Mouse (Mus musculus) common myeloid progenitor, adult 5-6 weeks (primary cell): ENCODE measurements around the gene 5330417C22Rik. TPM values are rescaled to one million over a fixed set of nuclear protein-coding genes. Genes with fewer than 3 reads are reported as not detected.

Experiments used
- ATAC-seq: replicated peaks from 2 replicates; pipeline ENCODE4 v1.8.0; 2016; ENCODE audit warnings: low read depth, mild to moderate bottlenecking, moderate TSS enrichment, inconsistent platforms; ENCODE audit not compliant: poor library complexity, severe bottlenecking
- total RNA-seq: library from RNA; stranded (forward); fragments of 200-1000, 187-1606 nt; gene quantifications from 2 replicates; pipeline ENCODE4 v1.2.3, GENCODE M21; 2017

5330417C22Rik gene
- total RNA-seq, 1 experiment from 2014 or later, result 0.32 TPM

DNA sequence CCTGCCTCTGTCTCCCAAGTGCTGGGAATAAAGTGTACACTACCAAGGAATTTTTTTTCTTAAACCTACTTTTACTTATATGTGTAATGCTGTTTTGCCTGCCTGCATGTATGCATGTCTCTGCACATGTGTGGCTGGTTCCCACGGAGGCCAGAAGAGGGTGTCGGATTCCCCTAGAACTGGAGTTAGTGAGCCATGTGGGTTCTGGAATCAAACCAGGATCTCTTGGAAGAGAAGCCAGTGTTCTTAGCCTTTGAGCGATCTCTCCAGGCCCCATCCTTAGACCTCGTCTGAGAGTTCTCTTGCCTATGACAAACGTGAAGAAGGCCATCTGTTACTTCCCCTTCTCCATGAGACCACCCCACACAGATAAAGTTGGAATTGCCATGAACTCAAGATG is 60.8 kb downstream of the 5330417C22Rik start:
- no peak for ATAC-seq

DNA sequence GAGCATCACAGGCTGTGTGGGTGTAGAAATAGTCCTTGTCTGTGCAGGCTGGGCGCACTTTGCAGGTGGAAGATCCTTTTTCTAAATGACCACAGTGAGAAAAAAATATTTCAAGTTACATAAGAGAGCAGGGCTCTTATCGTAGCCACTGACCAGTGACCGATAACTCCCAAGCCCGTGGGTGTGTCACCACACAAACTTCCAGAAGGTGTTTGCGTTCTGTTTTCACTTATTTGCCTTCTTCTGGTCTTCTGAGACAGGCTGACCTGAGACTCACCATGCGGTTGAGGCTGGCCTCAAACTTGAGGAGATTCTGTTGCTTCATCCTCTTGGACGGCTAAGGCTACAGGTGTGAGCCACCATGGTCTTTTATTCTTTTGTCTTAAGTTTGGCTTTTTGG is 61.4 kb downstream of the 5330417C22Rik start:
- ATAC-seq, result no peak

DNA sequence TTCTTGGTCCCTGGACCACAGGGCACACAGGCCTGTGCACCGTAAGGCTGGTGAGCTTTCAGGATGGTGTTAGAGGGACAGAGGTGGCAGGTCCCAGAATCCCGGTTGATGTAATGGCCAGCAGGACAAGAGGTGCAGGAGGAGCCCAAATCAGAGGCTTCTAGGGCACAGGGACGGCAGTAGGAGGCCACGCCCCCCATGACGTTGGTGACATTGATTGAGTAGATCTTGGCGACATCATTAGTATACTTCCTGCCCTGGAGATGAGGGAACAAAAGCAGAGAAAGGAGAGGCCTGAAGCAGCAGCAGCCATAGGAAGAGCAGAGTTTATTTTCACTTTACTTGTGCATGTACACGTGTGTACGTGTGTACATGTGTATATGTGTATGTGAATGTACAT is 68.6 kb downstream of the 5330417C22Rik start:
- peak; percentile 46; the same call in 1 of the 2 replicates for ATAC-seq

DNA sequence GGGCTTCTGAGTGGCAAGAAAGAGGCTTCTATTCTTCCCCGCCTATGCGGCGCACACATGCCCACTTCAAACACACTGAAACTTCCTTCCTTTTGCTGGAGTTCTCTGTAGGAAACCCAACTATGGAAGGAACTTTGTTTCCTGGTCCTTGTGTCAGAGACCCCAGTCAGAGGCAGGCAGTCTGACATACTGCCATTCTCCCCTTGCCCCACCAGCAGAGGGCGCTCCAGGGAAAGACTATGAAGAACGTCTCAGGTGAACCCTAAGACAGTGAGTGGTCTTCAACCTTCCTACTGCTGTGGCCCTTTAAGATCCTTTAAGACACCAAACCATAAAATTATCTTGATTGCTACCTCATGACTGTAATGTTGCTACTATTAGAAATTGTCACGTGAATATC is 69.9 kb downstream of the 5330417C22Rik start:
- 0 out of 2 replicates have a peak, but pooled peaks have one; percentile 42 for ATAC-seq

DNA sequence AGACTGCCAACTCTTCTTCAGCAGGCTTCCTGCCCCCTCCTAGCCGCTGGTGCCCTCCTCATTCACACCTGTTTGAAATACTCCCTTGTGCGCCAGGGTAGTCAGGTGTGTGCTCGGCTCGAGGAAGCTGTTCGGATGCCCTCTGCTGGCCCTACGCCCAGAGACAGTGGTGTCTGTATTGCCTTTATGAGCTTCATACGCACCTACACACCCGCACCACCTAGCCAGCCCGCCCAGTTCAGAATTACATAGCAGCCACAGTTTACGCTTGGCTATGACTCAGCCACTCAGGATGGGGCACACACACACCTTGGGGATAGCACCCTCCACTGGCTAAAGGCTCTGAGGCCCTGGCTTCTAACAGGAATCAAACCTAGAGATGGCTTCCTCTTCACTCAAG is 77.5 kb downstream of the 5330417C22Rik start:
- peak; percentile 56 for ATAC-seq

DNA sequence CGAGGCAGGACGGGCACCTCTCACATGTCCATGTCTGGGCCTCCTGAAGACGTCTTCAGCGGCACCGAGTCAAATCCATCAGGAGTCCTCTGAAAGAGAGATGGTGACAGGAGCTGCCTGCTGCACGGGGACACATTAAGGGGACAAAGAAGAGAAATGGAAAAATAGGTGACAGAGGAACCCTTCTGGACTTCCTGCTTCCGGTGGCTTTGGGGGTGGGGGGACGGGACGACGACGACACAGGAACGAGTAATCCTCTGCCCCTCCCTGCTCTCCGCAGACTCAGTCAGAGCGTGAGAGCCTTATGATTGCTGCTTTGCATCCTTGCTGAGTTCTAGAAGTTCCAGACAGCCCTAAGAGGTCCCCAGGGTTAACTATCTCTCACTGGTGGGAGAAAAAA is 78.0 kb downstream of the 5330417C22Rik start:
- peak; percentile 80 for ATAC-seq

DNA sequence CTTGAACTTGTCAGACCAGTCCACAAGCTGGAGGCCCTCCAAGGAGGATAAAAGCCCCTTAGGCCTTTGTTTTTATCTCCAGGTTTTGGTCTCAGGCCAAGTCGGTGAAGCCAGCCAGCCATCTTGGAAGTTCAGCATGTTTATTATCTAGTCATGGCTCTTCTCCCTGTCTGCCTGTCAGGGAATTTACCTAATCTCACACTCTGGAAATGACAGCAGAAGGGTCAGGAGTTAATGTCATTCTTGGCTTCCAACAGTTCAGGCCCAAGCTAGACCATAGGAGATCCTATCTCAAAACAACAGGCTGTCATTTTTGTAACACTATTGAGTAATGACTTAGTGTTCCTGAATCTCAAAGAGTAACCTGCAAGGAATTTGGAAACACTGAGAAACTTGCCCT is 82.2 kb downstream of the 5330417C22Rik start:
- ATAC-seq, result no peak

DNA sequence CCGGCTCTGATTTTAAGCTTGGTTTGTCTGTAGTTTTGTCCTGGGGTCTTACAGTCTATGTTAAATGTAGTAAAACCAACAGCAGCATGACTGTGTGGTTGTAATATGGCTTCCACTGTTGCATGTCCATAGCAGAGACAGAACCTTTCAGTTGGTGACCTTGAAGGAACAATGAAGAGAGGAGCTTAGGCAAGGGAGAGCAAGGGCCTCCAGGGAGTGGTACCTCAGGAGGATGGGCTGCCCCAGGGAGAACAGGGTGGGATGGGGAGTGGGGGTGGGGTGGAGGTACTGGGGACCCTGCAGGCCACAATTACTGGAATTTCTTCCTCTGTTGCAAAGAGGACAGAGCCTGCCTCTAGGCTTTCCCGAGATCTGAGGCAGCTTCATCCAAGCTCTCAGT is 84.4 kb downstream of the 5330417C22Rik start:
- ATAC-seq, result no peak

DNA sequence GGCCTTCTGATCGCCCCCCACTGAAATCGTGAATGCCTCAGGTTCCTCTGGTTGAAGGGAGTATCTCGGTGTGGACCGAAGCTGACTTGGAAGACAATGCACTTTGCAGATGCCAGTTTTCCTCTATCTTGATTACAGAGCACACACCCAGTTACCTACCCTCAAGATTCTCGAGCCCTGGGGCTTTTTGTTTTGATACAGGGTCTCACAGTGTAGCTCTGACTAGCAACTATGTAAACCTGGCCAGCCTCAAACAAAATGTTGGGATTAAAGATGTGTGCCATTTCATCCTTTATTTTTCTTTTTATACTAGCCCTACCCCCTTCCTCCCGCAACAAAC is 91.0 kb downstream of the 5330417C22Rik start:
- no peak for ATAC-seq

DNA sequence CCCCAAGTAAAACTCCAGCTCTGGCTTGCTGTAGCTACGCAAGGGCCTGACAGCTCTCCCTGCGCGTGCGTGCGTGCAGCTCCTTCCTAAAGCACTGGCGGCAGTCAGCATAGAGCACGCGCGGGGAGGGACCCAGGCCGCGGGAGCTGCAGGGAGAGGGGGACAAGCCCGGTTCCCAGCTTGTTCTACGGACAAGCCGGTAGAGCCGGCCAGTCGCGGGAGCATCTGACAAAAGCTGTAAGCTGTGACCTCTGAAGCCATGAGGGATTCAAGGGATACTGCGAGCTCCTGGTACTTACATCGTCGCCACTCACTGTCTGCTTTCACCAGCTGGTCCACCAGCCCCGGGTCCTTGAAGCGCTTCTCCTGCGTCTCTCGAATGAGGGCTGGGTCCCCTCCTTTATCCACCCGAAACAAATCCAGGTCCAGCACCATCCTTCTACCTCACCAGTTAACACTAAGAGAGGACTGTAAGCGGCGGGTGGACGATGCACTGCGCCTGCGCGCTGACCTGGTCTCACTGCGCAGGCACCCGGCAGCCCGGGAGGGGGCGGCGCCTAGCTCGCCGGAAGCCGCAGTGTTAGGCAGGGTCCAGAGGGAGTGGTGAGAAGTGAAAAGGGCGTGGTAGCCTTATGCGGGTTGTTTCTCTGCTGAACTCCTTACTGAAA is 91.5 kb downstream of the 5330417C22Rik start, which contains the start of gene Sars:
Gene Sars, minus strand, starts transcription at position 512 of the 668 bp plus-strand sequence.
- peak; percentile 92 for ATAC-seq

DNA sequence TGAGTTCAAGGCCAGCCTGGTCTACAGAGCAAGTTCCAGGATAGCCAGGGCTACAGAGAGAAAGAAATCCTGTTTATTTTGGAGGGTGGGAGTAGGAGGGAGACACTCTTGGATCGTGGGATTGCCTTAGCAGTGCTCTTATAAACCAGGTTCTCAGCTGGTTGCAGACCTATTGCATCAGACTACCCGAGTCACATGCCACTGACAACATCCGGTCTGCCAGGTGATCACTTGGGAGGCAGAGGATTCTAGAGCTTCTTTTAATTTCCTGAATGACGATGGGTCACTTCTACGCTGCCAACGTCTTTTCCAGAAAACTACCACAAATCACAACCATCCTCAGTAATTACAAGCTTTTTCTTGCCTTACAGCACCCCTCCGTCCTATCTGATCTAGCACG is 92.3 kb downstream of the 5330417C22Rik start:
- ATAC-seq, result peak; percentile 62

DNA sequence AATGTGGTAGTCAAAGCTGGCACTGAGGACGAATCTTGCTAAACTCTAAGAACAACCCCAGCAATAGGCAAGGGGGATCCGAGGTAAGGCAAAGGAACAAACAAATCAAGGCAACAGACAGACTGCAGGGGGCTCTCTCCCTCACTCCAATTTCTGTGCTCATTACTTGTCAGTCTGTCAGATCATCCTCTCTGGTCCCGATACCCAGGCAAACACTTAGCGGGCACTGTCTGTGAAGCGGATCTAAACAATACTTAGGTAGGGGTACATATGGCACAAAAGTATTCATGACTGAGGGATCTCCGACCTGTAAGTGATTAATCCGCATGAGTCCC is 100.0 kb downstream of the 5330417C22Rik start:
- ATAC-seq, result no peak

DNA sequence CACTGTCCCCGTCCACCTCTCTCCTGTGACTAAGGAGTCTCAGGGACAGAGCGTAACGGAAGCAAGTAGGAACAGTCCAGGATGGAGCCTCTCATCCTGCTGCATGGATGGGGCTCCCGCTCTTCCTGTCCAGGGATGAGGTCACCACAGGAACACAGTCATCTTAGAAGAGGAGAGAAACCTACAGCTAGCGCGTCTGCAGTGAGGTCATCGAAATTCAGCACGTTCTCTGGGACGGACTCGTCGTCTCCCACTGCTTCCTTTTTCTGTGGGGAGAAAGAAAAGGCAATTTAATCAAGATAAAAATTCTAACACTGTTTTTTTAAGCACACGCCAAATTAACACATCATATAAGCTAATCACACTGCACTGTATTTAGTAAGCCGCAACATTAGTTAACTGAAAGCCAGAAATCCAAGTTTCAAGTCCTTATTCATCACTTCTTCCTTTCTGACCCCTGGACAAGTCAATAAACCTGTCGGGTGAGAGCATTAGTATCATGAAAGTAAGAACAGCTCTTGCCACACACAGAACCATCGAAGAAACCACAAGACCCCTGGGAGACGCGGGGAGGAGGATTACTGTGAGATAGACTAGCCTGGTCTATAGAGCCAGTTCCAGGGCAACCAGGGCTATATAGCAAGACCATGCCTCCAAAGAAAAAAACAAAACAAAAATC is 100.5 kb downstream of the 5330417C22Rik start:
- ATAC-seq, result no peak

DNA sequence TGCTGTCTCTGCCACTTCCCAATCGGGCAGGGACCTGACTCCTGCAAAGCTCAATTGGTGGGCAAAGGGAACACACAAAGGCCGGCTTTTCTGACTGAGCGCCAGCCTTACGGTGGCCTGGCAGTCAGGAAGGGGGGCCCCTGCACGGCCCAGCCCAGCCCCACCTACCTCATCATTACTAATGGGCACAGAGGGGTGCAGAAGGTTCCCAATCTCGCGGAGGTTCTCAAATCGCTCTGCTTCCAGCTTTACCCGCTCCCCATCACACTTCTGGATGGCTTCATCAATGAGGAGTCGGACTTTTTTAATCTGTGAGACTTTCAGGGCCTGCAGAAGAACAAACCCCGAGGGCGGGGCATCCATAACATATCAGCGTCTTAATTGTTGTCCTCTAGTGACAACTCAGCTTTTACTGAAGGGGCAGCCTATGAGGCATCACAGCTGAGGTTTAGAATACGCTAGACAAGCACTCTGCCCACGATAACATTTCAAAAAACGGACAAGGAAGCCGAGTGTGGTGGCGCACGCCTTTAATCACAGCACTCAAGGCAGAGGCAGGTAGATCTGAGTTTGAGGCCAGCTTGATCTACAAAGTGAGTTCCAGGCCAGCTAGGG is 102.3 kb downstream of the 5330417C22Rik start:
- no peak for ATAC-seq

DNA sequence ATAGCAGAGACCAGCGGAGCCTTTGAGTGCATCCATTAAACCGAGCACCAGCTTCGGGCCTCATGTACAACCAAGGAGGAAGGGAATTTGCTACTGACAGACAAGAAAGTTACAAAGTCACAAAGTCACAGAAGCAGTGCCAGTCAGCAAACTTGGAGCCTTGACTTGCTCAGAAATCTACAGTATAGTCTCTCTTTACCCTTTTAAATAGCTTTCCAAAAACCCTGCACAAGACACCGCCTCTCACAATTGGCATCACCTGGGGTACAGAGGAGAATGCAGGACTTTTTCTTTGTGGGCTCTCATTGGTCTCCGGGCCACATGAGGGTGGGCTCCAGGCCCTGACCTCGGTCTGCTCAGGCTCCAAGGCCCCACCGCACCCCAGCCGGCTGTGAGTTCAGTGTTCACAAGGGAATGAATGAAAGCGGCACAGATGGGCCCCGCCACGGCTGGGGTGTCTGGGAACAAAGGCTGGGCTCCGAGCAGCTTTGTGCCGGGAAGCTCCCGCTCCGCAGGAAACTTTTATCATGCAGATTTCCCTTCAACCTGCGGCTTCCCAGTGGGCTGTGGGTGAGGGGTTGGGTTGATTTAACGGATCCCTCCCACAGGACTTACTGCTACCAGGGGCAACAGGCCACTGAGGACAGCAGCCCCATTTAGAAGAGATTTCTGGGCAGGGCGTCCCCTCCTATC is 103.0 kb downstream of the 5330417C22Rik start:
- no peak for ATAC-seq

DNA sequence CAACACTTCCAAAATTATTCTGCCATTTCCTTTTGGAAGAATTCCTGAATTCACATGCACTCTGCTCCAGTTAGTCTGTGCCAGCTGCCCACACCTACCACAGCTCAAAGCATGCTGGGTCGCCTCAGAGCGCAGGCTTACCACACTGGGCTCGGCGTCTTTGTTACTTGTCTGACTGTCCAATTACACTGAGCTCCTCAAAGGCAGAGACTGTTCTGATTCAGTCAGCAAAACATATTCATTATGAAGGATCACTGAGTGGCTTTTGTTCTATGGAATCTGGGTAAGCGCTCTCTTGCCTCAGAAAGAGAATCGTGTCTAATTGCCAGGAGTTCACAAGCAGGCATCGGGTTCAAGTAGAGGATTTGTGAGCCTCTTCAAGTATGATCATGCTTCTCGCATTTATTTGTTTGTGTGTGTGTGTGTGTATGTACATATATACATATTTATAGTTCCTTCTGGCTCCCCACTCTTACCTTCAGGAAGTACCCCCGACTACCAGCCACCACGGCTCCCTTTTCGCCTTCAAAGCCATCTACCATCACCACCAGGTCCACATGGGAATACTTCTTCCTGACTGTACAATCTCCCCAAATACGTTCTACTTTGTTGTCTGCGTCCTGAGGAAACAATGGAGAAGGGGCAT is 103.7 kb downstream of the 5330417C22Rik start:
- no peak for ATAC-seq

DNA sequence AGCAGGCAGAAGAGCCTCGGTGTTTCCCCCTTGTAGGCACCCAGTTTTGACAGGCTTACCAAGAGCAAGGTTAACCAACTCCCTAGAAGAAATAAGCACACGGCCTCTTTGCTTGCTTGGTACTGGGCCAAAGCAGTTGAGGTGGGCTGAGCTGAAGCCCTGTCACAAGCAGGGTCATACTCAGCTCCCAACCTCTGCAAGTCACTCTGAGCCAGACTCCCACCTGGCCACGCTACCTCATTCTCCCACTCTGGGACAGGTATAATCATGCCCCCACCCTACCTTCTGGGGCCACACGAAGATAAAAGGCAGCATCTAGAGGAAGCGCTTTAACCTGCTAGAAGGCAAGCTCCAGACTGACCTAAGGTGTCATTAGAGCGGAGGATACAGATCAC is 110.7 kb downstream of the 5330417C22Rik start:
- ATAC-seq, result no peak

DNA sequence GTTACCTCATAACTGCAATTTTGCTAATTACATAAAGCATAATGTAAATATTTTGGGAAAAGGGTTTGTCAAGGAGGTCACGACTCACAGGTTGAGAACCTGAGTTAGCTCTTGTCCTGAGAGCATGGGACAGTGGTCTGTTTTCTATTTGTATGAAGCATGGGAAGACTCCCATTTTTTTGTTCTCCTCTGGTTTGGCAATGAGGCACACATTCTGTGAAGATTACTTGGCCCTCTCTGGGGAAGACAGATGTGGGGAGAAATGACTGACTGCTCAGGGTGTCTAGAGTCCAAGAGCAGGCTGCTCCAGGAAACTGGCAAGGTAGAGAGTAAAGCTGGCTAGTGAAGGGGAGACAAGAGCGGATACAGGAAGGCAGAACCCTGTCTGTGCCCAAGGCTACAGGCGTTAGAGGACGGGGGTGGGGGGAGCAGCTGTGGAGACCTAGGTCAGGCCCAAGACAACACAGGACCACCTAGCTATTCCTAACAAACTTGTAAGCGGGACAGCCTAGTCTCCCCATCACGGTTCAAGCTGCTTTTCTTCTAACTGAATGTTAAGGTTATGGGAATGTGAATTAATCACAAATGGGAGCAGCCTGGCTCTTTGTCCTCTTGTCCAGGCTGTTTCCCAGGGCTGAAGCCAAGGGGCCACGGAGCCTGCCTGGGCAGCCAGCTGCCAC is 111.3 kb downstream of the 5330417C22Rik start:
- ATAC-seq, result no peak

DNA sequence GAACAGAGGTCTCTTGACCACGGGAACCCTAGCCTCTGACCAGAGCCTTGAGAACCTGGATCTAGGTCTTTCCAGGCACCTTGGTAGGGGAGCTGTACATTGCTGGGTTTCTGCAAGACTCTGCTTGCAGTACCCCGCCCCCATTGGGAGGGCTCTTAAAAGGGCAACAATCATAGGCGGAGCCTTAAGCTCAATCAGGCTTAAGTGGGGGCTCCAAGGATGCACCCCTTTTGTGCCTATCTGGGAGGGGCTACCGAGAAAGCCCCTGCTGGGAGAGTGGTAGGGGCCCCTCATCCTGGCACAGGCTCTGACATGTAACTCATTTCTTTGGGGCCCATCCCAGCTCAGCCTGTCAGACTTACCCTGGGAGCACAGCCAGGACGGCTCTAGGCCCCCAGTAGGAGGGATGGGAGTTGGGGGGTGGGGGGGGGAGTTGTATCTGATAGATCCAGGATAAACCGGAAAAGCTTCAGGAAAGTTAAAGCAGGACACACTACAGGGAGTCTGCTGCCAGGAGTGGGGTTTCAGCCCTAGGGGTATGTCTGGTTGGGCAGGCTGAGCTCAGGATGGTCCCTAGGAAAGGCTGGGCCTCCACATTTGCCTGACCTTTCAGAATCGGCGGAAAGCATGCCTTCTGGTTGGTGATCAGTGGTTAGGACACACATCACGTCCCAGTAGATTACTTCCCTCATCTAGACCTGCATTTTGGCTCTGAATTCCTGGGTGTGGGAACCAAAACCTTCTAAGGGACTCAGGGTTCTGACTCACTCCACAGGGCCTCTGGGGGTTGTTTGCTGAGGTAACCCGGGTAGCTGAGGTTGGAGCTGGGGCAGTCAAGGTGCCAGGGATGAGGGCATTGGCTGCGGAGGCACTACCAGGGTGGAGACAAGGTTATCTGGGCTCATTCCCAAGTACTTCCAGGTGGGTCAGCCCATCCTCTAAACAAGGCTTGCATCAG is 112.2 kb downstream of the 5330417C22Rik start:
- ATAC-seq, result peak; percentile 43
